Mouse (Mus musculus): Measurements from ENCODE around the gene Oca2. TPM values are rescaled to one million over a fixed set of nuclear protein-coding genes. Genes with fewer than 3 reads are reported as not detected.

The Oca2 gene
- total RNA-seq (2014; rRNA removed) (0.07 TPM in 1 of 2 replicates, not detected in the other), polyA plus RNA-seq (2012; rRNA removed) (not detected in 2 replicates)

DNA sequence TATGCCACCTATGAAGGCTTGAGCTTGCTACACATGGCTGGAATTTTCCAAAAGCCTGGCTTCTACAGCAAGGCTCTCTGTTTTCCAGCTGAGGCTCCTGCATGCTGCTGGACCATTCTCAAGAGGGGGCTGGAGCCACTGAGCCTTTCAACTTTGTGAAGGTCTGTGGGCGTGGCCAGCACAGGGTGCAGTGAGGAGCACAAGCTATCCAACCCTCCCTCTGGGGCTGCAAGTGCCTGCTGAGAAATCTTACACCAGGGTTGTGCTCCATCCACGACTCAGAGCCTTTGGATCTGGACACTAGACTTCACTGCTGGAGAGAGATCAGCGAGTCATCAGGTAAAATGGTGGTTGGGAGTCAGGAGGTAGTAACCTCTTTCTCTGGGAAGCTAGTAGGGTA is at the start of gene Oca2:
TSS of gene Oca2 (plus strand) at position 218 of the 400 bp plus-strand sequence.
- Histone ChIP-seq H3K79me2 (ENCODE audit: control insufficient read depth, insufficient read depth, low read length) (no peaks in the 10 kb centered on the region), H3K4me1 (ENCODE audit: control insufficient read depth, insufficient read depth, low read length) (no peaks in the 10 kb centered on the region), H3K4me3 (ENCODE audit: insufficient read depth, low read depth, low read length) (no peak within 1 kb of the TSS), H3K27me3 (ENCODE audit: control insufficient read depth, insufficient read depth, low read length) (no peaks in the 10 kb centered on the region), H3K9ac (ENCODE audit: low read depth, low read length) (no peak within 1 kb of the TSS), H3K36me3 (ENCODE audit: control insufficient read depth, insufficient read depth, low read length) (no peaks in the 10 kb centered on the region), H3K27ac (replicated peaks; ENCODE audit: insufficient read depth, low read depth, low read length) (no peak within 1 kb of the TSS)
- WGBS, result 55% methylated on average over 3 of the region's 3 CpGs
- no peak for DNase-seq (ENCODE audit: extremely low read depth, low read depth, low spot score)
- TF ChIP-seq POLR2A (IDR thresholded peaks at IDR 0.05; ENCODE audit: extremely low read depth, insufficient read depth, low read length) (no peak), CTCF (IDR thresholded peaks at IDR 0.05; ENCODE audit: low read depth, low read length) (no peak)

DNA sequence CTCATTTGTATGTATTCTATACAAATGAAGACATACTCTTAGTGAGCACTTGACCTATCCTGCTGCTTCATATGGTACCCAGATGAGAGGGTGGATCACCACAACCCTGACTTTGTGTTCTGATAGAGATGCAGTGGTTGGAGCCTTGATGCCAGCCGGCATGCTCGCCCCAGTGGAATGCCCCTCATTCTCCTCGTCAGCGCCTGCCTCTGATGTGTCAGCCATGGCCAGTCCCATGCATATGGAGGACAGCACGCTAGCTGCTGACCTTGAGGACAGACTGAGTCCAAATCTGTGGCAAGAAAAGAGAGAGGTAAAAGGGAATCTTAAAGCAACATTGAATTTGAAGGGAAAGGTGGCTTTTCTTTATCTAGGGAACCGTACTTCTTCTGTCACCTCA is 48.5 kb upstream of the Oca2 start:
- peaks cover 59% of the 10 kb centered on the region for H3K36me3 ChIP-seq (ENCODE audit: control insufficient read depth, insufficient read depth, low read length)

DNA sequence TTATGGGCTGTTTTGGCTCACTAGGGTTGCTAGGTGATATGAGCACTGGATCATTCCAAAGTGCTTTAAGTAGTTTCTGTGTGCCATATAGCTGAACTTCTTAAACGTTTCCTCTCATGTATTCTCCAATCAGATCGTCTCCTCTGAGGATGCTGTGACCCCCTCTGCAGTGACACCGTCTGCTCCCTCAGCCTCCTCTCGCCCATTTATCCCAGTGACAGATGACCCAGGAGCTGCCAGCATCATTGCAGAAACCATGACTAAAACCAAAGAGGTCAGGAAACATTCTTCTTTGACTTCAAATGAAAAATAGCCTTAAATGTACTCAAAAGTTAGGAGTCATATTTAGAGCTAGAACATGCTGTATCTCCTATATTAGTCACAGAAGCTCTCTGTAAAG is 47.9 kb upstream of the Oca2 start:
- Histone ChIP-seq H3K36me3 (ENCODE audit: control insufficient read depth, insufficient read depth, low read length) (peaks cover 59% of the 10 kb centered on the region), H3K9ac (ENCODE audit: low read depth, low read length) (no peak overlapping the region), H3K27ac (replicated peaks; ENCODE audit: insufficient read depth, low read depth, low read length) (no peak overlapping the region), H3K4me1 (ENCODE audit: control insufficient read depth, insufficient read depth, low read length) (no peaks in the 10 kb centered on the region), H3K79me2 (ENCODE audit: control insufficient read depth, insufficient read depth, low read length) (no peaks in the 10 kb centered on the region), H3K4me3 (ENCODE audit: insufficient read depth, low read depth, low read length) (no peak overlapping the region), H3K27me3 (ENCODE audit: control insufficient read depth, insufficient read depth, low read length) (no peaks in the 10 kb centered on the region)
- DNase-seq (ENCODE audit: extremely low read depth, low read depth, low spot score), result no peak
- WGBS, result 86% methylated on average over 4 of the region's 4 CpGs
- TF ChIP-seq CTCF (IDR thresholded peaks at IDR 0.05; ENCODE audit: low read depth, low read length) (no peak), POLR2A (IDR thresholded peaks at IDR 0.05; ENCODE audit: extremely low read depth, insufficient read depth, low read length) (no peak)

More for the DNA sequence above, 48.5 kb upstream of the Oca2 start:
- TF ChIP-seq CTCF (IDR thresholded peaks at IDR 0.05; ENCODE audit: low read depth, low read length) (no peak), POLR2A (IDR thresholded peaks at IDR 0.05; ENCODE audit: extremely low read depth, insufficient read depth, low read length) (no peak)
- 99% methylated on average over 6 of the region's 6 CpGs for WGBS
- H3K27me3 ChIP-seq (ENCODE audit: control insufficient read depth, insufficient read depth, low read length), result no peaks in the 10 kb centered on the region
- DNase-seq (ENCODE audit: extremely low read depth, low read depth, low spot score), result no peak
- H3K4me3 ChIP-seq (ENCODE audit: insufficient read depth, low read depth, low read length), result no peak overlapping the region
- no peaks in the 10 kb centered on the region for H3K4me1 ChIP-seq (ENCODE audit: control insufficient read depth, insufficient read depth, low read length)
- H3K27ac ChIP-seq (replicated peaks; ENCODE audit: insufficient read depth, low read depth, low read length), result no peak overlapping the region
- no peaks in the 10 kb centered on the region for H3K79me2 ChIP-seq (ENCODE audit: control insufficient read depth, insufficient read depth, low read length)
- no peak overlapping the region for H3K9ac ChIP-seq (ENCODE audit: low read depth, low read length)

- Histone ChIP-seq H3K27me3 (ENCODE audit: control insufficient read depth, insufficient read depth, low read length) (no peaks in the 10 kb centered on the region), H3K4me3 (ENCODE audit: insufficient read depth, low read depth, low read length) (no peak overlapping the region), H3K9ac (ENCODE audit: low read depth, low read length) (no peak overlapping the region), H3K36me3 (ENCODE audit: control insufficient read depth, insufficient read depth, low read length) (peaks cover 84% of the 10 kb centered on the region), H3K27ac (replicated peaks; ENCODE audit: insufficient read depth, low read depth, low read length) (no peak overlapping the region), H3K4me1 (ENCODE audit: control insufficient read depth, insufficient read depth, low read length) (no peaks in the 10 kb centered on the region), H3K79me2 (ENCODE audit: control insufficient read depth, insufficient read depth, low read length) (no peaks in the 10 kb centered on the region)
- no peak for TF ChIP-seq POLR2A (IDR thresholded peaks at IDR 0.05; ENCODE audit: extremely low read depth, insufficient read depth, low read length)
- 94% methylated on average over 10 of the region's 10 CpGs for WGBS
- no peak for DNase-seq (ENCODE audit: extremely low read depth, low read depth, low spot score)
Observed at GRCm38 (mm10) chr7:56201483-56202218, 37.9 kb upstream of the Oca2 start.

GRCm38 (mm10) chr7:56202843-56203242 is 36.7 kb upstream of the Oca2 start:
- no peak overlapping the region for H3K27ac ChIP-seq (replicated peaks; ENCODE audit: insufficient read depth, low read depth, low read length)
- H3K4me1 ChIP-seq (ENCODE audit: control insufficient read depth, insufficient read depth, low read length), result no peaks in the 10 kb centered on the region
- no peak overlapping the region for H3K4me3 ChIP-seq (ENCODE audit: insufficient read depth, low read depth, low read length)
- no peaks in the 10 kb centered on the region for H3K79me2 ChIP-seq (ENCODE audit: control insufficient read depth, insufficient read depth, low read length)
- no peak for TF ChIP-seq POLR2A (IDR thresholded peaks at IDR 0.05; ENCODE audit: extremely low read depth, insufficient read depth, low read length)
- no peak for TF ChIP-seq CTCF (IDR thresholded peaks at IDR 0.05; ENCODE audit: low read depth, low read length)
- 97% methylated on average over 3 of the region's 3 CpGs for WGBS
- H3K9ac ChIP-seq (ENCODE audit: low read depth, low read length), result no peak overlapping the region
- H3K36me3 ChIP-seq (ENCODE audit: control insufficient read depth, insufficient read depth, low read length), result peaks cover 82% of the 10 kb centered on the region
- no peaks in the 10 kb centered on the region for H3K27me3 ChIP-seq (ENCODE audit: control insufficient read depth, insufficient read depth, low read length)
- DNase-seq (ENCODE audit: extremely low read depth, low read depth, low spot score), result no peak

GRCm38 (mm10) chr7:56203286-56203685 is 36.3 kb upstream of the Oca2 start:
- WGBS, result 96% methylated on average over 2 of the region's 2 CpGs
- Histone ChIP-seq H3K9ac (ENCODE audit: low read depth, low read length) (no peak overlapping the region), H3K4me1 (ENCODE audit: control insufficient read depth, insufficient read depth, low read length) (no peaks in the 10 kb centered on the region), H3K79me2 (ENCODE audit: control insufficient read depth, insufficient read depth, low read length) (no peaks in the 10 kb centered on the region), H3K27ac (replicated peaks; ENCODE audit: insufficient read depth, low read depth, low read length) (no peak overlapping the region), H3K36me3 (ENCODE audit: control insufficient read depth, insufficient read depth, low read length) (peaks cover 80% of the 10 kb centered on the region), H3K27me3 (ENCODE audit: control insufficient read depth, insufficient read depth, low read length) (no peaks in the 10 kb centered on the region), H3K4me3 (ENCODE audit: insufficient read depth, low read depth, low read length) (no peak overlapping the region)
- DNase-seq (ENCODE audit: extremely low read depth, low read depth, low spot score), result no peak
- TF ChIP-seq CTCF (IDR thresholded peaks at IDR 0.05; ENCODE audit: low read depth, low read length) (no peak), POLR2A (IDR thresholded peaks at IDR 0.05; ENCODE audit: extremely low read depth, insufficient read depth, low read length) (no peak)
